Comparison of ENCODE assay signal across 9 mouse cellular contexts in the genomic region with DNA sequence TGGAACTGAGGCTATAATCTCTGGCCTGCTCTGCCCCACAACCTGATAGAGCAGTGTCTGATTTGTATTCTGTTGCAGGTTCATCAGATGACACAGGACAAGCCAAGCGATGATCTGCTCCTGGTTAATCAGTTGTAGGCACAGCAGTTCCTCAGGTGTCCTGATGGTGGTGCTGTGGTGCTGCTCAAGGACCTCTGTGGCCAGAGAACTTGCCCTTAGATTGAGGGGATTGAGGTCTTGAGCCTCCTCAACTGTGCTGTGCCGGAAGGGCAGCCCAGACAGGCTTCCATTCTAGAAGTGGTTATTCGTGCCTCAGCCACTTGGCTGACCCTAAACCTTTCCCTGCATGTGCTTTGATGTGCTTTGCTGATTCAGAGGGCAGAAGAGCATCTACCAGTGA. TPM values are rescaled to one million over a fixed set of nuclear protein-coding genes. Genes with fewer than 3 reads are reported as not detected.
DNase-seq lines count a peak whose midpoint lies in the region; ATAC-seq lines count a peak whose summit lies in the region.
"Had no signal": no experiment of that assay in that cellular context is flagged by ENCODE, and none has a peak within 500 bp of the region (broad histone marks: within the 10 kb centered on the region; RNA-seq: fewer than 3 reads in every experiment).

No protein-coding gene starts in this region.

- H3K4me1 ChIP-seq in limb, embryonic 12.5 days (replicated peaks) = no peaks in the 10 kb centered on the region
- H3K4me1 ChIP-seq in midbrain, embryonic 16.5 days (ENCODE audit: control insufficient read depth, insufficient read depth, low read length) = no peaks in the 10 kb centered on the region
- H3K4me1 ChIP-seq: embryonic facial prominence, embryonic 15.5 days had no signal

- DNase-seq in A20 (ENCODE audit: low read depth, low spot score) = peak; percentile 65
- DNase-seq in adrenal gland, adult (ENCODE audit: inconsistent age in 2 of 2, low spot score in 1 of 2) = peak; percentile 66 to 91
- DNase-seq in embryo, embryonic 10.5 days (ENCODE audit: low spot score) = peak; percentile 82
- peak; percentile 45 to 87 for DNase-seq in heart, adult 18-20 months
- DNase-seq in kidney, adult 8-10 months = peak; percentile 31 to 66
- peak; percentile 63 to 85 for DNase-seq in spleen, postnatal 4 days (ENCODE audit: low spot score in 2 of 2)

- H3K9ac ChIP-seq in limb, embryonic 12.5 days (replicated peaks) = no peak overlapping the region
- H3K9ac ChIP-seq in midbrain, embryonic 16.5 days (ENCODE audit: low read depth, low read length) = no peak overlapping the region
- H3K9ac ChIP-seq: embryonic facial prominence, embryonic 15.5 days had no signal

- H3K9me3 ChIP-seq in limb, embryonic 12.5 days = no peaks in the 10 kb centered on the region
- H3K9me3 ChIP-seq in midbrain, embryonic 16.5 days (replicated peaks; ENCODE audit: control insufficient read depth, low read length, poor library complexity, severe bottlenecking) = no peaks in the 10 kb centered on the region
- H3K9me3 ChIP-seq: embryonic facial prominence, embryonic 15.5 days had no signal

- no peaks in the 10 kb centered on the region for H3K27me3 ChIP-seq in limb, embryonic 12.5 days
- no peaks in the 10 kb centered on the region for H3K27me3 ChIP-seq in midbrain, embryonic 16.5 days (ENCODE audit: control insufficient read depth, insufficient read depth, low read depth, low read length)
- H3K27me3 ChIP-seq: embryonic facial prominence, embryonic 15.5 days had no signal

- H3K27ac ChIP-seq in limb, embryonic 12.5 days = no peak overlapping the region
- no peak overlapping the region for H3K27ac ChIP-seq in midbrain, embryonic 16.5 days (ENCODE audit: low read length)
- H3K27ac ChIP-seq: embryonic facial prominence, embryonic 15.5 days had no signal

- ATAC-seq in limb, embryonic 12.5 days (ENCODE audit: insufficient number of reproducible peaks, insufficient read depth, low FRiP score, low TSS enrichment, low read depth) = 0 out of 2 replicates have a peak, but pooled peaks have one; percentile 47
- 0 out of 2 replicates have a peak, but pooled peaks have one; percentile 42 for ATAC-seq in midbrain, embryonic 16.5 days

- H3K4me2 ChIP-seq in limb, embryonic 12.5 days = no peak overlapping the region
- no peak overlapping the region for H3K4me2 ChIP-seq in midbrain, embryonic 16.5 days (ENCODE audit: low read length)
- H3K4me2 ChIP-seq: embryonic facial prominence, embryonic 15.5 days had no signal

- H3K4me3 ChIP-seq in limb, embryonic 12.5 days (replicated peaks) = no peak overlapping the region
- H3K4me3 ChIP-seq in midbrain, embryonic 16.5 days (ENCODE audit: low read depth, low read length) = no peak overlapping the region
- H3K4me3 ChIP-seq: embryonic facial prominence, embryonic 15.5 days had no signal

- 28% methylated on average over 3 of the region's 3 CpGs for WGBS in limb, embryonic 12.5 days
- WGBS in midbrain, embryonic 16.5 days = 18% methylated on average over 3 of the region's 3 CpGs

- peaks cover 17% of the 10 kb centered on the region for H3K36me3 ChIP-seq in limb, embryonic 12.5 days
- H3K36me3 ChIP-seq in midbrain, embryonic 16.5 days (ENCODE audit: control insufficient read depth, insufficient read depth, low read length) = peaks cover 7% of the 10 kb centered on the region

RNA-seq across cellular contexts. Expression of gene Urb2, which starts 30.8 kb away (rescaled TPM):
- total RNA-seq in heart, adult 18-20 months (2021) = 1 to 10 TPM; 6.7 to 7.2 TPM
- polyA plus RNA-seq in limb, embryonic 12.5 days (2016; fragmentation: Nextera tagmentation; extraction: Ambion mirVana) = 5.1 and 6.4 TPM in 2 replicates
- 3.8 TPM in 2 replicates for polyA plus RNA-seq in midbrain, embryonic 16.5 days (2015; fragmentation: Nextera tagmentation; extraction: Ambion mirVana)

RNA-seq across cellular contexts. Expression of gene Taf5l, which starts 30.9 kb away (rescaled TPM):
- total RNA-seq in heart, adult 18-20 months (2021) = 10 to 100 TPM; 12.1 to 13.5 TPM
- 45.7 and 48.9 TPM in 2 replicates for polyA plus RNA-seq in limb, embryonic 12.5 days (2016; fragmentation: Nextera tagmentation; extraction: Ambion mirVana)
- polyA plus RNA-seq in midbrain, embryonic 16.5 days (2015; fragmentation: Nextera tagmentation; extraction: Ambion mirVana) = 19.4 and 20.5 TPM in 2 replicates
